Mouse (Mus musculus) forebrain, embryonic 16.5 days (tissue): Measurements from ENCODE around the gene Rgs11. TPM values are rescaled to one million over a fixed set of nuclear protein-coding genes. Genes with fewer than 3 reads are reported as not detected.

Experiments
- ATAC-seq: fragments of 200-750 bp; cut with Nextera tagmentation; 2 replicates; pipeline ENCODE4 v1.8.0; 2017; ENCODE audit warnings: mild to moderate bottlenecking, moderate library complexity
- H3K27ac ChIP-seq: fragments of 300-500 bp; sonication (generic); 2 replicates; pipeline ENCODE4 v1.5.1; 2014; ENCODE audit warnings: low read length, control low read depth
- H3K27me3 ChIP-seq: fragments of 300-500 bp; sonication (generic); replicated peaks from 2 replicates; pipeline ENCODE4 v1.6.1; 2014; ENCODE audit warnings: low read length; ENCODE audit not compliant: control insufficient read depth, insufficient read depth
- H3K36me3 ChIP-seq: fragments of 300-500 bp; sonication (generic); 2 replicates; pipeline ENCODE4 v1.6.1; 2014; ENCODE audit not compliant: control insufficient read depth, insufficient read depth
- H3K4me1 ChIP-seq: fragments of 300-500 bp; sonication (generic); replicated peaks from 2 replicates; pipeline ENCODE4 v1.6.1; 2014; ENCODE audit warnings: low read length; ENCODE audit not compliant: control insufficient read depth, insufficient read depth
- H3K4me2 ChIP-seq: fragments of 300-500 bp; sonication (generic); 2 replicates; pipeline ENCODE4 v1.6.1; 2014; ENCODE audit warnings: mild to moderate bottlenecking, low read length, control low read depth
- H3K4me3 ChIP-seq: fragments of 300-500 bp; sonication (generic); replicated peaks from 2 replicates; pipeline ENCODE4 v1.5.1; 2014; ENCODE audit warnings: mild to moderate bottlenecking, low read length, control low read depth
- H3K9ac ChIP-seq: fragments of 300-500 bp; sonication (generic); replicated peaks from 2 replicates; pipeline ENCODE4 v1.6.1; 2014; ENCODE audit warnings: low read depth, low read length, control low read depth
- H3K9me3 ChIP-seq: fragments of 300-500 bp; sonication (generic); 2 replicates; pipeline ENCODE4 v1.6.1; 2016; ENCODE audit warnings: low read length; ENCODE audit not compliant: control insufficient read depth
- WGBS: fragments of 180-500 bp; shearing (Covaris S2); extraction: QIAGEN DNeasy Blood & Tissue Kit; methylation state at CpG from one replicate; pipeline ENCODE4 v1.1.7; 2014; 5-methylcytosine and 5-hydroxymethylcytosine counted together
- polyA plus RNA-seq: library from polyadenylated mRNA; unstranded; fragments of >200 nt; fragmentation: Nextera tagmentation; extraction: Ambion mirVana; gene quantifications from 2 replicates; pipeline ENCODE4 v1.2.1, GENCODE M21; 2015

The Rgs11 gene
- polyA plus RNA-seq, 1 experiment from 2014 or later: 9.5 TPM

- Histone ChIP-seq H3K9ac (no peak overlapping the region), H3K4me2 (no peak overlapping the region), H3K27ac (no peak overlapping the region), H3K4me1 (no peaks in the 10 kb centered on the region), H3K36me3 (no peaks in the 10 kb centered on the region), H3K4me3 (no peak overlapping the region), H3K9me3 (no peaks in the 10 kb centered on the region), H3K27me3 (no peaks in the 10 kb centered on the region)
- WGBS: 89% methylated on average over 11 of the region's 11 CpGs
- no peak for ATAC-seq
Measured at GRCm38 (mm10) chr17:26212681-26213080, 9.9 kb downstream of the Rgs11 start.

- Histone ChIP-seq H3K27me3 (no peaks in the 10 kb centered on the region), H3K4me3 (no peak overlapping the region), H3K4me2 (no peak overlapping the region), H3K4me1 (no peaks in the 10 kb centered on the region), H3K9ac (no peak overlapping the region), H3K36me3 (no peaks in the 10 kb centered on the region), H3K9me3 (no peaks in the 10 kb centered on the region), H3K27ac (no peak overlapping the region)
- no peak for ATAC-seq
- WGBS: 69% methylated on average over 2 of the region's 2 CpGs
Measured at GRCm38 (mm10) chr17:26221508-26221907, 18.8 kb downstream of the Rgs11 start.

- Histone ChIP-seq H3K4me3 (no peak overlapping the region), H3K9me3 (no peaks in the 10 kb centered on the region), H3K27me3 (no peaks in the 10 kb centered on the region), H3K4me2 (no peak overlapping the region), H3K4me1 (no peaks in the 10 kb centered on the region), H3K9ac (no peak overlapping the region), H3K27ac (no peak overlapping the region), H3K36me3 (no peaks in the 10 kb centered on the region)
- 86% methylated on average over 12 of the region's 12 CpGs for WGBS
- no peak for ATAC-seq
Measured at GRCm38 (mm10) chr17:26225150-26225549, 22.4 kb downstream of the Rgs11 start.

- Histone ChIP-seq H3K27ac (no peak overlapping the region), H3K4me1 (no peaks in the 10 kb centered on the region), H3K36me3 (no peaks in the 10 kb centered on the region), H3K27me3 (no peaks in the 10 kb centered on the region), H3K4me2 (no peak overlapping the region), H3K4me3 (no peak overlapping the region), H3K9ac (no peak overlapping the region), H3K9me3 (no peaks in the 10 kb centered on the region)
- WGBS: 96% methylated on average over 5 of the region's 5 CpGs
- no peak for ATAC-seq
Measured at GRCm38 (mm10) chr17:26229776-26230175, 27.0 kb downstream of the Rgs11 start.

- WGBS: 90% methylated on average over 5 of the region's 5 CpGs
- no peaks in the 10 kb centered on the region for H3K4me1 ChIP-seq
- no peaks in the 10 kb centered on the region for H3K9me3 ChIP-seq
- H3K4me3 ChIP-seq: no peak overlapping the region
- no peak overlapping the region for H3K27ac ChIP-seq
- no peaks in the 10 kb centered on the region for H3K27me3 ChIP-seq
- no peaks in the 10 kb centered on the region for H3K36me3 ChIP-seq
- no peak for ATAC-seq
- no peak overlapping the region for H3K9ac ChIP-seq
- H3K4me2 ChIP-seq: no peak overlapping the region
Measured at GRCm38 (mm10) chr17:26231156-26231555, 28.4 kb downstream of the Rgs11 start.

GRCm38 (mm10) chr17:26232863-26233262 is 30.1 kb downstream of the Rgs11 start:
- 73% methylated on average over 8 of the region's 8 CpGs for WGBS
- H3K27ac ChIP-seq: no peak overlapping the region
- H3K9me3 ChIP-seq: no peaks in the 10 kb centered on the region
- H3K4me2 ChIP-seq: no peak overlapping the region
- no peaks in the 10 kb centered on the region for H3K4me1 ChIP-seq
- H3K4me3 ChIP-seq: no peak overlapping the region
- ATAC-seq: no peak
- no peaks in the 10 kb centered on the region for H3K36me3 ChIP-seq
- no peak overlapping the region for H3K9ac ChIP-seq
- H3K27me3 ChIP-seq: no peaks in the 10 kb centered on the region

GRCm38 (mm10) chr17:26234386-26234785 is 31.6 kb downstream of the Rgs11 start:
- no peak overlapping the region for H3K27ac ChIP-seq
- H3K27me3 ChIP-seq: no peaks in the 10 kb centered on the region
- no peak overlapping the region for H3K9ac ChIP-seq
- H3K4me2 ChIP-seq: no peak overlapping the region
- no peak for ATAC-seq
- no peaks in the 10 kb centered on the region for H3K9me3 ChIP-seq
- no peak overlapping the region for H3K4me3 ChIP-seq
- no peaks in the 10 kb centered on the region for H3K36me3 ChIP-seq
- no peaks in the 10 kb centered on the region for H3K4me1 ChIP-seq
- WGBS: 86% methylated on average over 8 of the region's 8 CpGs

GRCm38 (mm10) chr17:26235077-26235815 is 32.5 kb downstream of the Rgs11 start:
- H3K36me3 ChIP-seq: no peaks in the 10 kb centered on the region
- H3K9me3 ChIP-seq: no peaks in the 10 kb centered on the region
- H3K4me1 ChIP-seq: no peaks in the 10 kb centered on the region
- H3K9ac ChIP-seq: no peak overlapping the region
- ATAC-seq: no peak
- no peak overlapping the region for H3K27ac ChIP-seq
- no peak overlapping the region for H3K4me2 ChIP-seq
- 44% methylated on average over 13 of the region's 13 CpGs for WGBS
- no peak overlapping the region for H3K4me3 ChIP-seq
- H3K27me3 ChIP-seq: no peaks in the 10 kb centered on the region

GRCm38 (mm10) chr17:26237667-26238066 is 34.9 kb downstream of the Rgs11 start:
- no peak overlapping the region for H3K27ac ChIP-seq
- no peaks in the 10 kb centered on the region for H3K36me3 ChIP-seq
- H3K27me3 ChIP-seq: no peaks in the 10 kb centered on the region
- WGBS: 83% methylated on average over 10 of the region's 10 CpGs
- no peak overlapping the region for H3K4me2 ChIP-seq
- ATAC-seq: no peak
- H3K4me3 ChIP-seq: no peak overlapping the region
- no peaks in the 10 kb centered on the region for H3K9me3 ChIP-seq
- no peak overlapping the region for H3K9ac ChIP-seq
- no peaks in the 10 kb centered on the region for H3K4me1 ChIP-seq

- ATAC-seq: no peak
- H3K4me1 ChIP-seq: 0 out of 2 replicates have a peak, but pooled peaks cover 4% of the 10 kb centered on the region
- no peak overlapping the region for H3K4me3 ChIP-seq
- 69% methylated on average over 2 of the region's 2 CpGs for whole genome bisulfite sequencing
- H3K9me3 ChIP-seq: no peaks in the 10 kb centered on the region
- H3K4me2 ChIP-seq: no peak overlapping the region
- no peaks in the 10 kb centered on the region for H3K36me3 ChIP-seq
- no peak overlapping the region for H3K9ac ChIP-seq
- H3K27me3 ChIP-seq: no peaks in the 10 kb centered on the region
- H3K27ac ChIP-seq: no peak overlapping the region
Measured at GRCm38 (mm10) chr17:26239551-26239950, 36.8 kb downstream of the Rgs11 start.
